8 mouse cellular contexts compared by ENCODE assay signal in genomic region chr1:154725356-154726320, GRCm38 (mm10).
A peak's percentile ranks its signal among the peaks of the same experiment; 100 is the strongest.
DNase-seq lines count a peak whose midpoint lies in the region; ATAC-seq lines count a peak whose summit lies in the region.
"Had no signal": no experiment of that assay in that cellular context is flagged by ENCODE, and none has a peak within 500 bp of the region (broad histone marks: within the 10 kb centered on the region; RNA-seq: fewer than 3 reads in every experiment).

No protein-coding gene starts in this region.

- ATAC-seq in liver, embryonic 13.5 days (ENCODE audit: low read depth): no peak
- ATAC-seq in forebrain, embryonic 12.5 days (ENCODE audit: low FRiP score): no peak
- no peak for ATAC-seq in limb, embryonic 12.5 days (ENCODE audit: insufficient number of reproducible peaks, insufficient read depth, low FRiP score, low TSS enrichment, low read depth)
- no peak for ATAC-seq in stomach, embryonic 14.5 days (ENCODE audit: insufficient number of reproducible peaks, insufficient read depth, low FRiP score, low read depth)

- peaks cover 72% of the 10 kb centered on the region for H3K27me3 ChIP-seq in liver, embryonic 13.5 days
- peaks cover 66% of the 10 kb centered on the region for H3K27me3 ChIP-seq in forebrain, embryonic 12.5 days
- H3K27me3 ChIP-seq in limb, embryonic 12.5 days: peaks cover 78% of the 10 kb centered on the region
- peaks cover 38% of the 10 kb centered on the region for H3K27me3 ChIP-seq in stomach, embryonic 14.5 days (ENCODE audit: control insufficient read depth, insufficient read depth, low read length)

- DNase-seq in liver, embryonic 13.5 days: no peak
- DNase-seq in liver: no peak
- DNase-seq in gastrocnemius, postnatal 4 days (ENCODE audit: low spot score in 2 of 2): no peak
- no peak for DNase-seq in adrenal gland, adult (ENCODE audit: inconsistent age in 2 of 2, low spot score in 1 of 2)
- DNase-seq: kidney, adult 9 months had no signal

- no peaks in the 10 kb centered on the region for H3K9me3 ChIP-seq in liver, embryonic 13.5 days (replicated peaks)
- H3K9me3 ChIP-seq in forebrain, embryonic 12.5 days: no peaks in the 10 kb centered on the region
- no peaks in the 10 kb centered on the region for H3K9me3 ChIP-seq in limb, embryonic 12.5 days
- H3K9me3 ChIP-seq in stomach, embryonic 14.5 days (ENCODE audit: control insufficient read depth, low read depth, low read length): no peaks in the 10 kb centered on the region

- peak overlapping the region; percentile 31 for H3K4me2 ChIP-seq in liver, embryonic 13.5 days
- H3K4me2 ChIP-seq in forebrain, embryonic 12.5 days: peak overlapping the region; percentile 80
- peak overlapping the region; percentile 73 for H3K4me2 ChIP-seq in limb, embryonic 12.5 days
- H3K4me2 ChIP-seq in stomach, embryonic 14.5 days (replicated peaks; ENCODE audit: low read depth, low read length): peak overlapping the region; percentile 49

- H3K4me3 ChIP-seq in liver, embryonic 13.5 days (replicated peaks): no peak overlapping the region
- peak overlapping the region; percentile 51 for H3K4me3 ChIP-seq in forebrain, embryonic 12.5 days (replicated peaks)
- H3K4me3 ChIP-seq in limb, embryonic 12.5 days (replicated peaks): peak overlapping the region; percentile 44
- H3K4me3 ChIP-seq in stomach, embryonic 14.5 days (ENCODE audit: low read depth, low read length): peak overlapping the region; percentile 24; the same call in 1 of the 2 replicates

- H3K27ac ChIP-seq in liver, embryonic 13.5 days: no peak overlapping the region
- no peak overlapping the region for H3K27ac ChIP-seq in forebrain, embryonic 12.5 days
- H3K27ac ChIP-seq in limb, embryonic 12.5 days: no peak overlapping the region
- no peak overlapping the region for H3K27ac ChIP-seq in stomach, embryonic 14.5 days (ENCODE audit: low read length)

- WGBS in liver, embryonic 13.5 days (ENCODE audit: insufficient replicate concordance): 24% methylated on average over 35 of the region's 35 CpGs
- 20% methylated on average over 35 of the region's 35 CpGs for WGBS in forebrain, embryonic 12.5 days
- 26% methylated on average over 35 of the region's 35 CpGs for WGBS in limb, embryonic 12.5 days
- WGBS in stomach, embryonic 14.5 days: 25% methylated on average over 35 of the region's 35 CpGs

- H3K9ac ChIP-seq in liver, embryonic 13.5 days: no peak overlapping the region
- H3K9ac ChIP-seq in forebrain, embryonic 12.5 days: peak overlapping the region; percentile 48; the same call in 1 of the 2 replicates
- no peak overlapping the region for H3K9ac ChIP-seq in limb, embryonic 12.5 days (replicated peaks)
- H3K9ac ChIP-seq in stomach, embryonic 14.5 days (replicated peaks; ENCODE audit: low read depth, low read length): no peak overlapping the region

- H3K36me3 ChIP-seq in liver, embryonic 13.5 days: no peaks in the 10 kb centered on the region
- H3K36me3 ChIP-seq in forebrain, embryonic 12.5 days (replicated peaks): no peaks in the 10 kb centered on the region
- no peaks in the 10 kb centered on the region for H3K36me3 ChIP-seq in limb, embryonic 12.5 days
- H3K36me3 ChIP-seq in stomach, embryonic 14.5 days (ENCODE audit: control insufficient read depth, insufficient read depth, low read length): no peaks in the 10 kb centered on the region

- H3K4me1 ChIP-seq in liver, embryonic 13.5 days (replicated peaks): no peaks in the 10 kb centered on the region
- peaks cover 24% of the 10 kb centered on the region for H3K4me1 ChIP-seq in forebrain, embryonic 12.5 days
- peaks cover 19% of the 10 kb centered on the region for H3K4me1 ChIP-seq in limb, embryonic 12.5 days (replicated peaks)
- no peaks in the 10 kb centered on the region; the same call in 1 of the 2 replicates for H3K4me1 ChIP-seq in stomach, embryonic 14.5 days (ENCODE audit: control insufficient read depth, insufficient read depth, low read length)
